Mouse (Mus musculus): Measurements from ENCODE around the gene Foxm1. TPM values are rescaled to one million over a fixed set of nuclear protein-coding genes. Genes with fewer than 3 reads are reported as not detected.

The Foxm1 gene
- total RNA-seq (2012; rRNA removed) = 24.1 and 36.4 TPM in 2 replicates

- H3K4me1 ChIP-seq (ENCODE audit: control insufficient read depth in 2 of 2, insufficient read depth in 2 of 2, low read length in 2 of 2, poor library complexity in 1 of 2) = peaks cover 1 to 21% of the 10 kb centered on the region in 2 experiments; a peak in 2 of 4 replicates
- peak within 1 kb of the TSS; percentile 93 for H3K9ac ChIP-seq (ENCODE audit: insufficient read depth, low read depth, low read length, poor library complexity, severe bottlenecking)
- no peak for TF ChIP-seq MAFK (IDR thresholded peaks at IDR 0.05; ENCODE audit: insufficient read depth, low read depth, low read length)
- no peak for TF ChIP-seq ZC3H11A (IDR thresholded peaks at IDR 0.05; ENCODE audit: borderline replicate concordance, low read depth, low read length)
- TF ChIP-seq ZNF384 (IDR thresholded peaks at IDR 0.05; ENCODE audit: low read depth, low read length) = no peak
- no peak for TF ChIP-seq HCFC1 (IDR thresholded peaks at IDR 0.05; ENCODE audit: borderline replicate concordance, insufficient read depth, low read length)
- TF ChIP-seq CHD2 (IDR thresholded peaks at IDR 0.05; ENCODE audit: low read depth, low read length) = no peak
- peaks cover 22% of the 10 kb centered on the region for H3K36me3 ChIP-seq (ENCODE audit: control insufficient read depth, insufficient read depth, low read length, poor library complexity, severe bottlenecking)
- no peaks in the 10 kb centered on the region for H3K9me3 ChIP-seq (ENCODE audit: control insufficient read depth, insufficient read depth, low read depth, low read length)
- peak within 1 kb of the TSS; percentile 94 to 95 for H3K4me3 ChIP-seq (ENCODE audit: insufficient read depth in 1 of 2, low read depth in 1 of 2, low read length in 2 of 2, poor library complexity in 1 of 2, severe bottlenecking in 1 of 2)
- in situ Hi-C loops (cut with MboI; ENCODE audit: low sequenced_read_pairs in 2 of 2, unreplicated experiment in 2 of 2) = no loop called here
- peak; percentile 47 for DNase-seq (ENCODE audit: low read depth, low spot score)
- H3K27ac ChIP-seq (ENCODE audit: insufficient read depth, low read depth, low read length, poor library complexity, severe bottlenecking) = peak within 1 kb of the TSS; percentile 69
These were observed at the start of gene Foxm1, which contains the start of gene Rhno1 for GRCm38 (mm10) chr6:128362381-128363006. Gene Foxm1, plus strand, starts transcription at chr6:128362967. Gene Rhno1, minus strand, starts transcription at chr6:128362911.

- TF ChIP-seq ZNF384 (IDR thresholded peaks at IDR 0.05; ENCODE audit: low read depth, low read length) = no peak
- no peak for TF ChIP-seq HCFC1 (IDR thresholded peaks at IDR 0.05; ENCODE audit: borderline replicate concordance, insufficient read depth, low read length)
- no peak for TF ChIP-seq MAFK (IDR thresholded peaks at IDR 0.05; ENCODE audit: insufficient read depth, low read depth, low read length)
- no peak for TF ChIP-seq ZC3H11A (IDR thresholded peaks at IDR 0.05; ENCODE audit: borderline replicate concordance, low read depth, low read length)
- no peak for TF ChIP-seq CHD2 (IDR thresholded peaks at IDR 0.05; ENCODE audit: low read depth, low read length)
- Histone ChIP-seq H3K9me3 (ENCODE audit: control insufficient read depth, insufficient read depth, low read depth, low read length) (no peaks in the 10 kb centered on the region), H3K4me3 (ENCODE audit: insufficient read depth in 1 of 2, low read depth in 1 of 2, low read length in 2 of 2, poor library complexity in 1 of 2, severe bottlenecking in 1 of 2) (no peak overlapping the region), H3K9ac (ENCODE audit: insufficient read depth, low read depth, low read length, poor library complexity, severe bottlenecking) (no peak overlapping the region), H3K4me1 (ENCODE audit: control insufficient read depth in 2 of 2, insufficient read depth in 2 of 2, low read length in 2 of 2, poor library complexity in 1 of 2) (peaks cover 0 to 6% of the 10 kb centered on the region in 2 experiments; a peak in 1 of 4 replicates), H3K27ac (ENCODE audit: insufficient read depth, low read depth, low read length, poor library complexity, severe bottlenecking) (no peak overlapping the region), H3K36me3 (ENCODE audit: control insufficient read depth, insufficient read depth, low read length, poor library complexity, severe bottlenecking) (no peaks in the 10 kb centered on the region)
- in situ Hi-C loops (cut with MboI; ENCODE audit: low sequenced_read_pairs in 2 of 2, unreplicated experiment in 2 of 2) = no loop called here
- DNase-seq (ENCODE audit: low read depth, low spot score) = no peak
These were observed 48.0 kb upstream of the Foxm1 start for GRCm38 (mm10) chr6:128314796-128315195.

GRCm38 (mm10) chr6:128315597-128315996, 47.2 kb upstream of the Foxm1 start:
- Histone ChIP-seq H3K4me3 (ENCODE audit: insufficient read depth in 1 of 2, low read depth in 1 of 2, low read length in 2 of 2, poor library complexity in 1 of 2, severe bottlenecking in 1 of 2) (no peak overlapping the region), H3K4me1 (ENCODE audit: control insufficient read depth in 2 of 2, insufficient read depth in 2 of 2, low read length in 2 of 2, poor library complexity in 1 of 2) (peaks cover 0 to 6% of the 10 kb centered on the region in 2 experiments; a peak in 1 of 4 replicates), H3K27ac (ENCODE audit: insufficient read depth, low read depth, low read length, poor library complexity, severe bottlenecking) (no peak overlapping the region), H3K9ac (ENCODE audit: insufficient read depth, low read depth, low read length, poor library complexity, severe bottlenecking) (no peak overlapping the region), H3K36me3 (ENCODE audit: control insufficient read depth, insufficient read depth, low read length, poor library complexity, severe bottlenecking) (no peaks in the 10 kb centered on the region), H3K9me3 (ENCODE audit: control insufficient read depth, insufficient read depth, low read depth, low read length) (no peaks in the 10 kb centered on the region)
- DNase-seq (ENCODE audit: low read depth, low spot score) = no peak
- in situ Hi-C loops (cut with MboI; ENCODE audit: low sequenced_read_pairs in 2 of 2, unreplicated experiment in 2 of 2) = no loop called here
- TF ChIP-seq MAFK (IDR thresholded peaks at IDR 0.05; ENCODE audit: insufficient read depth, low read depth, low read length) = no peak

- Histone ChIP-seq H3K36me3 (ENCODE audit: control insufficient read depth, insufficient read depth, low read length, poor library complexity, severe bottlenecking) (peaks cover 18% of the 10 kb centered on the region), H3K27ac (ENCODE audit: insufficient read depth, low read depth, low read length, poor library complexity, severe bottlenecking) (no peak overlapping the region), H3K9me3 (ENCODE audit: control insufficient read depth, insufficient read depth, low read depth, low read length) (no peaks in the 10 kb centered on the region), H3K4me1 (ENCODE audit: control insufficient read depth in 2 of 2, insufficient read depth in 2 of 2, low read length in 2 of 2, poor library complexity in 1 of 2) (peaks cover 0 to 6% of the 10 kb centered on the region in 2 experiments; a peak in 1 of 4 replicates), H3K4me3 (ENCODE audit: insufficient read depth in 1 of 2, low read depth in 1 of 2, low read length in 2 of 2, poor library complexity in 1 of 2, severe bottlenecking in 1 of 2) (no peak overlapping the region), H3K9ac (ENCODE audit: insufficient read depth, low read depth, low read length, poor library complexity, severe bottlenecking) (no peak overlapping the region)
- in situ Hi-C loops (cut with MboI; ENCODE audit: low sequenced_read_pairs in 2 of 2, unreplicated experiment in 2 of 2) = no loop called here
- DNase-seq (ENCODE audit: low read depth, low spot score) = peak; percentile 72
- no peak for TF ChIP-seq ZC3H11A (IDR thresholded peaks at IDR 0.05; ENCODE audit: borderline replicate concordance, low read depth, low read length)
These were observed 44.5 kb upstream of the Foxm1 start for GRCm38 (mm10) chr6:128318317-128318716.
